Mouse (Mus musculus) embryonic facial prominence, embryonic 12.5 days (tissue): ENCODE data around the gene Zswim3. TPM values are rescaled to one million over a fixed set of nuclear protein-coding genes. Genes with fewer than 3 reads are reported as not detected.

Source experiments
- ATAC-seq: fragments of 200-750 bp; cut with Nextera tagmentation; 2 replicates; pipeline ENCODE4 v1.8.0; 2017; ENCODE audit not compliant: insufficient number of reproducible peaks, insufficient read depth, low FRiP score, low TSS enrichment
- H3K27ac ChIP-seq: fragments of 300-500 bp; sonication (generic); 2 replicates; pipeline ENCODE4 v1.5.1; 2016; ENCODE audit warnings: mild to moderate bottlenecking
- H3K27me3 ChIP-seq: fragments of 300-500 bp; sonication (generic); 2 replicates; pipeline ENCODE4 v1.6.1; 2016; ENCODE audit warnings: mild to moderate bottlenecking, moderate library complexity
- H3K36me3 ChIP-seq: fragments of 300-500 bp; sonication (generic); 2 replicates; pipeline ENCODE4 v1.6.1; 2016; ENCODE audit warnings: mild to moderate bottlenecking
- H3K4me1 ChIP-seq: fragments of 300-500 bp; sonication (generic); 2 replicates; pipeline ENCODE4 v1.6.1; 2016
- H3K4me2 ChIP-seq: fragments of 300-500 bp; sonication (generic); replicated peaks from 2 replicates; pipeline ENCODE4 v1.6.1; 2016; ENCODE audit warnings: mild to moderate bottlenecking, moderate library complexity
- H3K4me3 ChIP-seq: fragments of 300-500 bp; sonication (generic); 2 replicates; pipeline ENCODE4 v1.5.1; 2016; ENCODE audit warnings: mild to moderate bottlenecking
- H3K9ac ChIP-seq: fragments of 300-500 bp; sonication (generic); 2 replicates; pipeline ENCODE4 v1.6.1; 2016; ENCODE audit warnings: mild to moderate bottlenecking, moderate library complexity
- H3K9me3 ChIP-seq: fragments of 300-500 bp; sonication (generic); 2 replicates; pipeline ENCODE4 v1.6.1; 2016; ENCODE audit warnings: mild to moderate bottlenecking, moderate library complexity
- WGBS: fragments of 180-500 bp; shearing (Covaris S2); methylation state at CpG from one replicate; pipeline ENCODE4 v1.1.7; 2016; 5-methylcytosine and 5-hydroxymethylcytosine counted together
- polyA plus RNA-seq: library from polyadenylated mRNA; unstranded; fragments of >200 nt; fragmentation: Nextera tagmentation; extraction: Ambion mirVana; gene quantifications from 2 replicates; pipeline ENCODE4 v1.2.1, GENCODE M21; 2016

Gene Zswim3
- polyA plus RNA-seq, result 9.0 and 9.5 TPM in 2 replicates

GRCm38 (mm10) chr2:164804533-164805331 lies at the start of gene Zswim3, which contains the start of gene Acot8:
Zswim3 (plus strand) TSS chr2:164805098.
Acot8 (minus strand) TSS chr2:164804882.
- WGBS, result under 1% methylated on average over 47 of the region's 47 CpGs
- Histone ChIP-seq H3K36me3 (peaks cover 25% of the 10 kb centered on the region), H3K4me2 (peak within 1 kb of the TSS; percentile 86), H3K9ac (peak within 1 kb of the TSS; percentile 76), H3K4me1 (peaks cover 13% of the 10 kb centered on the region; the same call in 1 of the 2 replicates), H3K9me3 (no peaks in the 10 kb centered on the region), H3K27ac (peak within 1 kb of the TSS; percentile 78), H3K4me3 (peak within 1 kb of the TSS; percentile 70), H3K27me3 (no peaks in the 10 kb centered on the region)
- ATAC-seq, result peak; percentile 94

DNA sequence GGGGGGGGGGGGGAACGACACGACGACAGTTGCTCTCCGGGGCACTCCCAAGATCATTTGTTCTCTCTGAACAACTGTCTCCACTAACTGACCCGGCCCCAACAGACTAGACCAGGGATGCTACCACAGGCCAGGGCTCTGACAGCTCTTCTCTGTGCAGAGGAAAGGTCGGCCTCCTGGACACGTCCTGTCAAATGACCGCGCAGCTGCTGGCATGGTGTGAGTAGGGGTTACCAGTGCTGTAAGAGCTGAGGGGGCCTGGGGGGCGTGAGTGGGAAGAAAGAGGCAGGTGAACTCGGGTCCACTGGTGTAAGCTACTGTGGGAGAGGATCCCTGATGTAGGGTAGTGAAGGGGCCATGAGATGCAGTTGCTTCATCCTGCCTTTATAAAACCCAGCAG lies 47.1 kb upstream of the Zswim3 start:
- H3K9ac ChIP-seq, result no peak overlapping the region
- WGBS, result 93% methylated on average over 11 of the region's 11 CpGs
- H3K4me3 ChIP-seq, result no peak overlapping the region
- H3K9me3 ChIP-seq, result no peaks in the 10 kb centered on the region
- H3K27me3 ChIP-seq, result no peaks in the 10 kb centered on the region
- H3K4me1 ChIP-seq, result no peaks in the 10 kb centered on the region
- peaks cover 93% of the 10 kb centered on the region for H3K36me3 ChIP-seq
- H3K4me2 ChIP-seq, result no peak overlapping the region
- no peak overlapping the region for H3K27ac ChIP-seq
- no peak for ATAC-seq

GRCm38 (mm10) chr2:164758692-164759091 lies 46.2 kb upstream of the Zswim3 start:
- WGBS, result 44% methylated on average over 1 of the region's 1 CpGs
- Histone ChIP-seq H3K4me2 (no peak overlapping the region), H3K9me3 (no peaks in the 10 kb centered on the region), H3K4me3 (no peak overlapping the region), H3K4me1 (no peaks in the 10 kb centered on the region), H3K27ac (no peak overlapping the region), H3K27me3 (no peaks in the 10 kb centered on the region), H3K9ac (no peak overlapping the region), H3K36me3 (peaks cover 99% of the 10 kb centered on the region)
- ATAC-seq, result no peak

DNA sequence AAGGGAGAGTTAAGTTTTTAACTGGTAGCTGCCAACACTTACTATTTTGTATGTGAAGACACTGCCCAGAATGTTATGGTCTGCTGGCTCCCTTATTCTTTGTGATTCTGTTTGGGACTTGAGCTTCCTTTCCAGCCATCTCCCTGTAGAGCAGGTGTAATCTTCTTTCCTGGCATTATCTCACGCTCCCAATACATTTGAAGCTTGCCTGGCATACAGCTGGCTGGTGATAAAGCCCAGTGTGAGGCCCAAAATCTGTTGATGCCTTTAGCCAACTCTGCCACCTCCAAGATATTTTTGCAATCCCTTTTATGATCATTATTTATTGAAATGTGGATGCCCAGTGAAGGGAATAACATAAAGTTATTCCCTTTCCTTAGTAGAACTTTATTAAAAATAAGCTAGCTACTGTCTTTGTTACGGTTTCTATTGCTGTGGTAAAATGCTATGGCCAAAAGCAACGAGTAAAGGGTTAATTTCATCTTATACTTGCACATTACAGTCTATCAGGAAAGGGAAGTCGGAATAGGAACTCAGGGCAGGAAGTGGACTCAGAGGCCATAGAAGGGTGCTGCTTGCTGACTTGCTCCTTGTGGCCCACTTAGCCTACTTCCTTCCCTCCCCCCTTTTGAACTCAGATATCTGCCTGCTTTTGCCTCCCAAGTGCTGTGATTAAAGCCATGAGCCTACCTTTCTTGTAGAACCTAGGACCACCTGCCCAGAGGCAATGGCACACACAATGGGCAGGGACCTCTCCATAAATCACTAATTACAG lies 44.7 kb upstream of the Zswim3 start:
- Histone ChIP-seq H3K4me2 (no peak overlapping the region), H3K9ac (no peak overlapping the region), H3K4me3 (no peak overlapping the region), H3K27ac (no peak overlapping the region), H3K36me3 (peaks cover 91% of the 10 kb centered on the region), H3K27me3 (no peaks in the 10 kb centered on the region), H3K4me1 (no peaks in the 10 kb centered on the region), H3K9me3 (no peaks in the 10 kb centered on the region)
- WGBS, result 80% methylated on average over 4 of the region's 4 CpGs
- no peak for ATAC-seq

GRCm38 (mm10) chr2:164761502-164761901 lies 43.4 kb upstream of the Zswim3 start:
- Histone ChIP-seq H3K4me1 (no peaks in the 10 kb centered on the region), H3K4me3 (no peak overlapping the region), H3K9me3 (no peaks in the 10 kb centered on the region), H3K27me3 (no peaks in the 10 kb centered on the region), H3K36me3 (peaks cover 90% of the 10 kb centered on the region), H3K27ac (no peak overlapping the region), H3K4me2 (no peak overlapping the region), H3K9ac (no peak overlapping the region)
- no peak for ATAC-seq
- WGBS, result 86% methylated on average over 2 of the region's 2 CpGs

DNA sequence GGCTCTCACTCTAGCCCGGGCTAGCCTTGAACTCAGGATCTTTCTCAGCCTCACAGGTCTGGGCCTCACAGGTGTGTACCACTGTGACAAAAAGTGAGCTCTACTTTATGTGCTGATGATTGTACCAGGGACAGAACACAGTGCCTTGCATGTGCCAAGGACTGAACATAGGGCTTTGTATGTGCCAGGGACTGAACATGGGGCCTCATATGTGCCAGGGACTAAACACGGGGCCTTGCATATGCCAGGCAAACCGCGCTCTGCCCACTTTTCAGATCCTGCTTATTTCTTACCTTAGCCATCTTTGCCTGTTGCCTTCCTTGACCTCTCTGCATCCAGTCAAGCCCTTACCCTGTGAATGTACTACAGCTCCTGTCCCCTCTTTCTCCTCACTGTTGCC lies 42.9 kb upstream of the Zswim3 start:
- Histone ChIP-seq H3K27ac (no peak overlapping the region), H3K36me3 (peaks cover 90% of the 10 kb centered on the region), H3K4me1 (no peaks in the 10 kb centered on the region), H3K4me3 (no peak overlapping the region), H3K27me3 (no peaks in the 10 kb centered on the region), H3K4me2 (no peak overlapping the region), H3K9ac (no peak overlapping the region), H3K9me3 (no peaks in the 10 kb centered on the region)
- ATAC-seq, result no peak
- 98% methylated on average over 4 of the region's 4 CpGs for WGBS

DNA sequence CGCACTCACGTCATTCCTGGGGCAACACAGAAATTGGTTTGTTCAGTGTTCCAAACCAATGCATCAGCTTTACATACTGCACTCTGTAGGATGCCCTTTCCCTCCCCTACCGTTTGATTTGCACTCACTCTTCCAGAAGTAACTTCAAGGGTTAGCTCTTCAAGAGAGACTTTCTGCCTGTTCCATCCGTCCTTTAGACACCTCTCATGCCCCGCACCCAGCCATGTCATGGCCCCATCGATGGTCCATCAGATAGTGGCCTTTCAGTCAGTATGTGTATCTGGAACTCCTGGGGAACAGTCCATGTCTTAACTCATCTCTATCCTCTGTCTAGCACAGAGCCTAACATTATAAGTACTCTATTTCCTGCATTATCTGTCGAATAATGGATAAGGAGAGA lies 42.3 kb upstream of the Zswim3 start:
- Histone ChIP-seq H3K9ac (no peak overlapping the region), H3K4me1 (no peaks in the 10 kb centered on the region), H3K9me3 (no peaks in the 10 kb centered on the region), H3K27me3 (no peaks in the 10 kb centered on the region), H3K4me3 (no peak overlapping the region), H3K27ac (no peak overlapping the region), H3K36me3 (peaks cover 90% of the 10 kb centered on the region), H3K4me2 (no peak overlapping the region)
- WGBS, result 91% methylated on average over 7 of the region's 7 CpGs
- no peak for ATAC-seq

GRCm38 (mm10) chr2:164765841-164766240 lies 39.1 kb upstream of the Zswim3 start:
- Histone ChIP-seq H3K27me3 (no peaks in the 10 kb centered on the region), H3K4me2 (no peak overlapping the region), H3K4me3 (no peak overlapping the region), H3K9ac (no peak overlapping the region), H3K4me1 (peaks cover 8% of the 10 kb centered on the region), H3K27ac (no peak overlapping the region), H3K9me3 (no peaks in the 10 kb centered on the region), H3K36me3 (peaks cover 65% of the 10 kb centered on the region)
- ATAC-seq, result no peak
- 82% methylated on average over 3 of the region's 3 CpGs for WGBS

DNA sequence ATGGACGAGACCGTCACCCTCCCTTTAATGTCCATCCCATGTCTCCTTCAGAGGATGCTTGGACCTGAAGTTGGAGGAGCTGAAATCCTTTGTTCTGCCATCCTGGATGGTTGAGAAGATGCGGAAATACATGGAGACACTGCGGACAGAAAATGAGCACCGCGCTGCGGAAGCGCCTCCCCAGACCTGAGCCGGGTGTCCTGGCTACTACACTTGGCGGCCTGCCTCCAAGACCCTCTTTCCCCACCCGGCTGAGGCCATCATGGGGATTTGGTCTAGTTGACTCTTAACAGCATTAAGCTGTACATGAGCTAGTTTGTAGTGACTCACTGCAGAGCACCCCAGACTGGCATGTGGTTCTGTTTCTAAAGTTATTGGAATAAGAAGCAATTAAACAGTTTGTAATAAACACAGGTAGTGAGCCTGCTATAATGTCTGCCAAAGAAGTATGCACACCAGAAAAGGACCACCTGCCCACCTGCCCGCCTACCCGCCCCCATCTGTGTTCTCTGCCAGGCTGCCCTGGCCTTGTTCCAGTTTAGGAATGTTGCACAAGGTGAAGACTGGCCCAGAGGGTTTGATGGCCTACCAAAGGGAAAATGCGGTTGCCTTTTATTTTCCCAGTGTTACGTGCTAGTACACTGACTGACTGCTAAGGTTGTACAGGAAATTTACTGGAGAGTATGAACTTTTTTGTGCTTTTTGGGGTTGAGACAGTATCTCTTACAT lies 36.9 kb upstream of the Zswim3 start:
- Histone ChIP-seq H3K9ac (no peak overlapping the region), H3K4me1 (peaks cover 23% of the 10 kb centered on the region), H3K36me3 (peaks cover 63% of the 10 kb centered on the region), H3K9me3 (no peaks in the 10 kb centered on the region), H3K27ac (no peak overlapping the region), H3K27me3 (no peaks in the 10 kb centered on the region), H3K4me3 (no peak overlapping the region), H3K4me2 (no peak overlapping the region; the same call in 1 of the 2 replicates)
- 92% methylated on average over 15 of the region's 15 CpGs for WGBS
- no peak for ATAC-seq

- Histone ChIP-seq H3K36me3 (peaks cover 56% of the 10 kb centered on the region), H3K9me3 (no peaks in the 10 kb centered on the region), H3K27me3 (no peaks in the 10 kb centered on the region), H3K9ac (peak within 1 kb of the TSS; percentile 79), H3K4me1 (peaks cover 23% of the 10 kb centered on the region), H3K27ac (peak within 1 kb of the TSS; percentile 64), H3K4me2 (peak within 1 kb of the TSS; percentile 80), H3K4me3 (peak within 1 kb of the TSS; percentile 91)
- WGBS, result 2% methylated on average over 53 of the region's 53 CpGs
- peak; percentile 99 for ATAC-seq
Observed at GRCm38 (mm10) chr2:164769258-164770037, 35.5 kb upstream of the Zswim3 start, which contains the start of gene Ube2c. Ube2c (plus strand) TSS chr2:164769898.

DNA sequence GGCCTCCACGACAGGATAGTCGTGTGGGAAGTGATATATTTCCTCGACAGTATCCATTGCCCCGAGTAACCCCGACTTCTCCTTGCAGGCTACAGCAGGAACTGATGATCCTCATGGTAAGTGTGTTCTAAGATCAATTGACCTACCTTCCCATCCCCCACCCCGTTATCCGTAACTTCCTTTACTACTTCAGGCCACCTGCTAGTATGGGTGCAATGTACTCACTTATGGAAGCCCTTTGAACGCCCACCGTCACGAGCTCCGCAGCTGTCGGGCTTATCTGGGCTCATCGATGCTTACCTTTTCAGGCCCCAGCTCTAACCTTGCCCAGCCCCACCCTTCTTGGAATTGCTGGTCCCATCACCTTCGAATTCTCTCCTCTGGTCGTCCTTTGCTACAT lies 34.6 kb upstream of the Zswim3 start:
- WGBS, result 5% methylated on average over 15 of the region's 15 CpGs
- Histone ChIP-seq H3K4me1 (peaks cover 23% of the 10 kb centered on the region), H3K27ac (peak overlapping the region; percentile 64), H3K36me3 (peaks cover 50% of the 10 kb centered on the region), H3K27me3 (no peaks in the 10 kb centered on the region), H3K4me2 (peak overlapping the region; percentile 80), H3K4me3 (peak overlapping the region; percentile 91), H3K9me3 (no peaks in the 10 kb centered on the region), H3K9ac (peak overlapping the region; percentile 79)
- no peak for ATAC-seq
